Mouse (Mus musculus): ENCODE data around the gene Uqcc3.

DNA sequence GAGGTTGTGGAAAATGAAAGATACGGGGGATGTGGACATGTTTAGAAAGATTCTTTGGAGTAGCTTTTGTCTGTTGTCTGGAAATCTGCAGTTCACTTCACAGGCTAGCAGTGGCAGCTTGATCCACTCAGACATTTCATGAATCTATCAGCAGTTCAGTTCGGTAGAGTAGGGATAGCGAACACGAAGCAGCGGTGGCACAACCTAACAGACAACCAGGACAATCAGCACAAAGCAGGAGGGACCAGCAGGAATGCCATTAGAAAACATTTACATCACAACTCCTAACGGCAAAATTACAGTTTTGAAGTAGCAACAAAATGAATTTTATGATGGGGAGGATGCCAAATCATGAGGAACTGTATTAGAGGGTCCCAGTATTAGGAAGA lies 39.0 kb upstream of the Uqcc3 start:
- TF ChIP-seq CTCF (IDR thresholded peaks at IDR 0.05; ENCODE audit: borderline replicate concordance, insufficient read depth, low read depth, low read length) (no peak), POLR2A (IDR thresholded peaks at IDR 0.05; ENCODE audit: borderline replicate concordance, insufficient read depth, low read length) (no peak)

All from cerebellum, adult 2 months (tissue).